Mouse (Mus musculus): ENCODE data around the gene H2-Eb2. TPM values are rescaled to one million over a fixed set of nuclear protein-coding genes. Genes with fewer than 3 reads are reported as not detected.

Gene H2-Eb2
- polyA plus RNA-seq, 1 experiment from 2014 or later, result 0.13 TPM

Other genes starting within 250 kb of the H2-Eb2 start
- gene H2-Oa, start 233.3 kb upstream of the H2-Eb2 start, polyA plus RNA-seq (2015; fragmentation: Nextera tagmentation; extraction: Ambion mirVana), result 0.24 and 0.41 TPM in 2 replicates
- 16.0 and 17.7 TPM in 2 replicates for gene H2-DMa, start 206.1 kb upstream of the H2-Eb2 start, polyA plus RNA-seq (2015; fragmentation: Nextera tagmentation; extraction: Ambion mirVana)
- 137 and 167 TPM in 2 replicates for gene Brd2, start 203.0 kb upstream of the H2-Eb2 start, polyA plus RNA-seq (2015; fragmentation: Nextera tagmentation; extraction: Ambion mirVana)
- gene H2-DMb2, start 182.4 kb upstream of the H2-Eb2 start, polyA plus RNA-seq (2015; fragmentation: Nextera tagmentation; extraction: Ambion mirVana), result not detected in 2 replicates
- gene H2-DMb1, start 172.6 kb upstream of the H2-Eb2 start, polyA plus RNA-seq (2015; fragmentation: Nextera tagmentation; extraction: Ambion mirVana), result not detected in 2 replicates
- 0.60 and 1.4 TPM in 2 replicates for gene Tap1, start 138.1 kb upstream of the H2-Eb2 start, polyA plus RNA-seq (2015; fragmentation: Nextera tagmentation; extraction: Ambion mirVana)
- 0.98 and 1.2 TPM in 2 replicates for gene Psmb9, start 137.9 kb upstream of the H2-Eb2 start, polyA plus RNA-seq (2015; fragmentation: Nextera tagmentation; extraction: Ambion mirVana)
- gene Psmb8, start 127.9 kb upstream of the H2-Eb2 start, polyA plus RNA-seq (2015; fragmentation: Nextera tagmentation; extraction: Ambion mirVana), result 2.6 and 3.5 TPM in 2 replicates
- 0.95 and 1.5 TPM in 2 replicates for gene Tap2, start 122.1 kb upstream of the H2-Eb2 start, polyA plus RNA-seq (2015; fragmentation: Nextera tagmentation; extraction: Ambion mirVana)
- gene H2-Ob, start 86.8 kb upstream of the H2-Eb2 start, polyA plus RNA-seq (2015; fragmentation: Nextera tagmentation; extraction: Ambion mirVana), result not detected in 2 replicates
- 1.2 and 2.3 TPM in 2 replicates for gene H2-Ab1, start 68.0 kb upstream of the H2-Eb2 start, polyA plus RNA-seq (2015; fragmentation: Nextera tagmentation; extraction: Ambion mirVana)
- gene H2-Aa, start 37.8 kb upstream of the H2-Eb2 start, polyA plus RNA-seq (2015; fragmentation: Nextera tagmentation; extraction: Ambion mirVana), result 0.36 and 0.63 TPM in 2 replicates
- 2.8 and 2.9 TPM in 2 replicates for gene H2-Eb1, start 19.8 kb upstream of the H2-Eb2 start, polyA plus RNA-seq (2015; fragmentation: Nextera tagmentation; extraction: Ambion mirVana)
- not detected in 2 replicates for gene Btnl2, start 29.2 kb downstream of the H2-Eb2 start, polyA plus RNA-seq (2015; fragmentation: Nextera tagmentation; extraction: Ambion mirVana)
- not detected in 2 replicates for gene Btnl1, start 51.5 kb downstream of the H2-Eb2 start, polyA plus RNA-seq (2015; fragmentation: Nextera tagmentation; extraction: Ambion mirVana)
- 2.7 and 2.8 TPM in 2 replicates for gene BC051142, start 73.2 kb downstream of the H2-Eb2 start, polyA plus RNA-seq (2015; fragmentation: Nextera tagmentation; extraction: Ambion mirVana)
- gene Btnl4, start 151.7 kb downstream of the H2-Eb2 start, polyA plus RNA-seq (2015; fragmentation: Nextera tagmentation; extraction: Ambion mirVana), result not detected in 2 replicates
- gene Btnl6, start 191.7 kb downstream of the H2-Eb2 start, polyA plus RNA-seq (2015; fragmentation: Nextera tagmentation; extraction: Ambion mirVana), result not detected in 2 replicates
- 5.4 and 9.5 TPM in 2 replicates for gene Notch4, start 238.6 kb downstream of the H2-Eb2 start, polyA plus RNA-seq (2015; fragmentation: Nextera tagmentation; extraction: Ambion mirVana)

Data from neural tube, embryonic 13.5 days (tissue).